Mouse (Mus musculus) gastrocnemius, postnatal 14 days (tissue): ENCODE results near the gene Lin52. TPM values are rescaled to one million over a fixed set of nuclear protein-coding genes. Genes with fewer than 3 reads are reported as not detected.

ENCODE experiments used
- DNase-seq: peaks from one replicate; pipeline ENCODE4 v3.0.0; 2021; ENCODE audit warnings: mixed read lengths
- intact Hi-C: fragments of 180-260 bp; cut with DNase I; formaldehyde crosslinking; loops from one replicate; pipeline ENCODE4 v1.15.1; 2025; ENCODE audit warnings: low total_unique reads
- total RNA-seq, 2 experiments: library from RNA; stranded (reverse); gene quantifications; 2 replicates each; pipeline ENCODE4 v1.2.3; 2021

Lin52 gene
- total RNA-seq, 2 experiments from 2014 or later, result 6.3 to 6.4 TPM

DNA sequence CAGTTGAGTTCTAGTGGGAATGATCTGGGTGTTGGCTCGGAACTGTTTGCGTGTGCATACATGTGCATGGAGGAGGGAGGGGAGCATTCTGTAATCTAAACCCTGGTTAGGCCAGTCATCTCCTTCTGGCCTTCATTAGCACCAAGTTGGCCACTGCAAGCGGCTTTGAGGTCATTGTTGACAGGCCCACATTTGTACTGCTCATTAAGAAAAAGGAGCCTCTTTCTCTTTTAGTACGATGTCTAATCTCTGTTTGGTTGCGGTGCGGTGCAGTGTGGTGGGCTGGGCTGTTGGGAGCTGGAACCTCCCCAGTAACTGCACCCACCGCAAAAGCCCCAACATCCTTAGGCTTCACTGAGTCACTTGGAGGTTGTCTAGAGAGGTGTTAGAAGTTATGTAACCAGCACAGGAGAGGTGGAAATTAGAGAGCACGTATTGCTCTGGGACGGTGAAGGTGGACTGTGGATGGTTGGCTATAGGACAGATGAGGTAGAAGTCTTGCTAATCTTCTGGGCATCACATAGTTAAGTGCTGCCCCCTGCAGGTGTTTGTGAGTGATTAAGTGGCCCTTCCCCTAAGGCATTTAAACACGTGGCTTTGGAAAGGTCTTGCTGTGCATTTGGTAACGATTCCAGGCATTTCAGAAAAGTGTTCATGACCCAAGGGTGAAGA lies 126.7 kb downstream of the Lin52 start:
- intact Hi-C loops, result no loop called here
- DNase-seq, result no peak

DNA sequence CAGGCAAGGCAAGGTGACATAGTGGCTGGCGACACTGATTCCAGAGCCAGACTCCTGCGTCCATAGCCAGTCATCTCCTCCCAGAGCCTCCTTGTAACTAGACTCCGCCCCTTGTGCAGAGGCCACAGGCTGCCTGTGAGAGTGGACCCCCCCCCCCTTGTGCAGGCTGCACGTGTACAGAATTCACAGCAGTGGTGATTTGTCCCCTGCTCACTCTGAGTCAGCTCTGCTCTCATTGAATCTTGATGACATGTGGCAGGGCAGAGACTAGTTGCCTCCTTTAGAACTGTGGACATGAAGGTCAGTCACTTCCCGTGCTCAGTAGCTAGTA lies 127.2 kb downstream of the Lin52 start:
- DNase-seq, result no peak
- intact Hi-C loops, result no loop called here

GRCm38 (mm10) chr12:84581285-84581684 lies 130.1 kb downstream of the Lin52 start:
- intact Hi-C loops, result no loop called here
- no peak for DNase-seq

DNA sequence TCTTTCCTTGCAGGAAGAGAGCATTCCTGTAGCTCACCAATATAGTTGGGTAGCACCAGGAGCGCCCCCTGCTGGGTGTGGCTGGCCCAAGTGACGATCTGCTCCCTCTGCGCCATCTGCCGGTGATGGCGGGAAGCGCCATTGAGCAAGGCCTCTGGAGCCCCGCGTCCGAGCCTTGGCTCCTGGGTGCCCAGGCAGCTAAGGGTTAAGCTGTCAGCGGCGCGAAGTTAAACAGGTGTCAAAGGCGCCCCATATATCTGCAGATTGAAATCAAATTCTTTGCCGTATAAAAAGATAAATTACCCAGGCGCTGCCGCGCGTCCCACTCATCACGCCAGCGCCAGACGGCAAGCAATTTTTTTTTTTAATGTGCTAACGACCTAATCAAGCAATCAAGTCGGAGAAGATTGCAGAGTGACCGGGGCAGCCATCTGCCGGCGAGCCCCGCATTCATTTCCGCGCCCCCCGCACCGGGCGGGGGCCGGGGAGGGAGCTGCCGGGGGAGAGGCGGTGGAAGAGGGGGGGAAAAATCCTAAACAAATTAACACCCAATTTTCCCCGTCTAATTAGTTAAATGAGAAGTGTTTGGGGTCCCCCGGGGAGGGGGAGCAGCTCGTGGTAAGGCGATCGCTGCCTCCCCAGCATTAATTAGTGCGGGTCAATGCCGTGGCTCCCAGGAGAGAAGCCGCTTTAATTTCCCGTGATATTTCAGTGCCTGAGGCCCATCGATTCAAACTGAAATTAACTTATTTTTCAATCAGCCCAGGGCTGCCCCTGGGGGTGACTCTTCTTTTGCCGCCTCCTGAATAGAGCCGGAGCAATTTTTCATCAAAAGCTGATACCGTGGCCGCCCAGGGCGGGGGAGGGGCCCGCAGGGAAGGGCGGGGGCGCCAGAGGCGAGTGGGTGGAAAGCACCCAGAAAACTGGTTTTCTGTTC lies 138.9 kb downstream of the Lin52 start:
- intact Hi-C loops, result loop anchor here (2.0 kb wide), 1 partner anchor 121 kb away; no protein-coding TSS in a partner anchor
- peak; percentile 90 for DNase-seq

Other genes with a start within 250 kb of the Lin52 start
- 10 to 100 TPM; 10.8 to 11.2 TPM for gene Elmsan1, start 232.5 kb upstream of the Lin52 start, total RNA-seq
- 10 to 100 TPM; 64.0 to 68.9 TPM for gene Ptgr2, start 166.2 kb upstream of the Lin52 start, total RNA-seq
- gene Zfp410, start 134.6 kb upstream of the Lin52 start, total RNA-seq, result 10 to 100 TPM; 15.3 to 17.4 TPM
- gene Coq6, start 89.8 kb upstream of the Lin52 start, total RNA-seq, result 10 to 100 TPM; 31.5 to 37.0 TPM
- gene Fam161b, start 89.6 kb upstream of the Lin52 start, total RNA-seq, result under 1 TPM; 0.47 to 0.49 TPM
- gene Entpd5, start 42.4 kb upstream of the Lin52 start, total RNA-seq, result 1 to 10 TPM; 7.5 to 8.9 TPM
- 1 to 10 TPM; 1.1 to 1.2 TPM for gene Bbof1, start 42.4 kb upstream of the Lin52 start, total RNA-seq
- 1 to 10 TPM; 5.4 to 5.8 TPM for gene Rnf113a2, start 34.2 kb upstream of the Lin52 start, total RNA-seq
- 10 to 100 TPM; 43.2 to 55.1 TPM for gene Aldh6a1, start 418 bp upstream of the Lin52 start, total RNA-seq
- gene Vsx2, start 118.3 kb downstream of the Lin52 start, total RNA-seq, result not detected
- gene Abcd4, start 166.0 kb downstream of the Lin52 start, total RNA-seq, result 1 to 10 TPM; 3.3 to 4.3 TPM
- gene Vrtn, start 189.6 kb downstream of the Lin52 start, total RNA-seq, result not detected
- gene Syndig1l, start 247.4 kb downstream of the Lin52 start, total RNA-seq, result not detected